Mouse (Mus musculus) neural tube, embryonic 14.5 days (tissue): ENCODE measurements around the gene Ccdc93. TPM values are rescaled to one million over a fixed set of nuclear protein-coding genes. Genes with fewer than 3 reads are reported as not detected.

ENCODE experiments used
- ATAC-seq: fragments of 200-750 bp; cut with Nextera tagmentation; 2 replicates; pipeline ENCODE4 v1.8.0; 2017; ENCODE audit warnings: low read depth, mild to moderate bottlenecking, moderate TSS enrichment, moderate library complexity
- H3K27ac ChIP-seq: fragments of 300-500 bp; sonication (generic); 2 replicates; pipeline ENCODE4 v1.5.1; 2014; ENCODE audit warnings: low read depth, mild to moderate bottlenecking, control low read depth, low read length, moderate library complexity, mixed read lengths
- H3K27me3 ChIP-seq: fragments of 300-500 bp; sonication (generic); 2 replicates; pipeline ENCODE4 v1.6.1; 2014; ENCODE audit warnings: low read length; ENCODE audit not compliant: control insufficient read depth, insufficient read depth
- H3K36me3 ChIP-seq: fragments of 300-500 bp; sonication (generic); 2 replicates; pipeline ENCODE4 v1.6.1; 2014; ENCODE audit warnings: low read length, mixed read lengths; ENCODE audit not compliant: control insufficient read depth, insufficient read depth
- H3K4me1 ChIP-seq: fragments of 300-500 bp; sonication (generic); 2 replicates; pipeline ENCODE4 v1.6.1; 2014; ENCODE audit warnings: low read length; ENCODE audit not compliant: control insufficient read depth, insufficient read depth
- H3K4me2 ChIP-seq: fragments of 300-500 bp; sonication (generic); 2 replicates; pipeline ENCODE4 v1.6.1; 2014; ENCODE audit warnings: mild to moderate bottlenecking, low read depth, low read length, control low read depth
- H3K4me3 ChIP-seq: fragments of 300-500 bp; sonication (generic); 2 replicates; pipeline ENCODE4 v1.5.1; 2014; ENCODE audit warnings: low read depth, low read length, control low read depth, mixed read lengths
- H3K9ac ChIP-seq: fragments of 300-500 bp; sonication (generic); replicated peaks from 2 replicates; pipeline ENCODE4 v1.6.1; 2014; ENCODE audit warnings: low read depth, mild to moderate bottlenecking, control low read depth, low read length, mixed read lengths
- H3K9me3 ChIP-seq: fragments of 300-500 bp; sonication (generic); 2 replicates; pipeline ENCODE4 v1.6.1; 2016; ENCODE audit warnings: low read length; ENCODE audit not compliant: control insufficient read depth
- WGBS: fragments of 180-500 bp; shearing (Covaris S2); extraction: QIAGEN DNeasy Blood & Tissue Kit; methylation state at CpG from one replicate; pipeline ENCODE4 v1.1.7; 2014; 5-methylcytosine and 5-hydroxymethylcytosine counted together
- polyA plus RNA-seq: library from polyadenylated mRNA; unstranded; fragments of >200 nt; fragmentation: Nextera tagmentation; extraction: Ambion mirVana; gene quantifications from 2 replicates; pipeline ENCODE4 v1.2.1, GENCODE M21; 2014

The Ccdc93 gene
- polyA plus RNA-seq, 1 experiment from 2014 or later: 12.7 TPM

DNA sequence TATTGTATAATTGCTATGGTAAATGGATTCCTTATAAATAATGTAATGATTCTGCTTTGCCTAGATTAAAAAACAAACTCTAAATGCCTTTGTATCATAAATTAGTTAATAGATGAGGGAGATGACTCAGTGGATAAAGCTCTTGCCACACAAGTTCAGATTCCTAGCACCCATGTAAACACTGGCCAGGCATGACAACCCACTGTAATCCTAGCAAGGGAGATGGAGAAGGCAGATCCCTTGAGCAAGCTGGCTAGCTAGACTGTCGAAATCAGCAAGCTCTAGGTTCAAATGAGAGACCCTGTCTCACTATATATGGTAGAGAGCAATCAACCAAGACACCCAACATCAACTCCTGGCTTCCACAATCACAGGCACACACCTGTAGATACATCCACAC, 87.8 kb downstream of the Ccdc93 start:
- ATAC-seq: no peak
- H3K27me3 ChIP-seq: no peaks in the 10 kb centered on the region
- no peaks in the 10 kb centered on the region for H3K4me1 ChIP-seq
- H3K4me3 ChIP-seq: no peak overlapping the region
- no peaks in the 10 kb centered on the region for H3K9me3 ChIP-seq
- H3K4me2 ChIP-seq: no peak overlapping the region
- no peak overlapping the region for H3K9ac ChIP-seq
- H3K27ac ChIP-seq: no peak overlapping the region
- 90% methylated on average over 1 of the region's 1 CpGs for WGBS
- no peaks in the 10 kb centered on the region for H3K36me3 ChIP-seq

DNA sequence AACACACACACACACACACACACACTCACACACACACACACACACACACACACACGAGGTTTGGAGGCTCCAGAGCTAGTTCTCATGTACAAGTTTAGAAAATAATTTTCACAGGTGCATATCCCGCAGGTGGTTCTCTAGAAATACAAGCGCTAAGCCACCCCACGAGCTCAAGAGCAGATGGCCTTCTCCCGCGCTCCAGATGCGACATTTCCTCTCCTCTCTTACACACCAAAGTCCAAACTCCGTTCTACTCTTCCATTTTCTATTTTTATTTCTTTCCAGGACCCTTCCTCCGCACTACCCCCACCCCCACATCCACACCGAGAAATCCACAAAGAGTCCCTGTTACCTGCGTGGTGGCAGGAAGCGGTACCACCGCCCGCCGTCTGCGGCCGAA, 96.2 kb downstream of the Ccdc93 start:
- Histone ChIP-seq H3K36me3 (no peaks in the 10 kb centered on the region), H3K4me3 (peak overlapping the region; percentile 30), H3K9ac (no peak overlapping the region), H3K4me2 (peak overlapping the region; percentile 56), H3K4me1 (no peaks in the 10 kb centered on the region), H3K9me3 (no peaks in the 10 kb centered on the region), H3K27me3 (peaks cover 10% of the 10 kb centered on the region), H3K27ac (no peak overlapping the region)
- 52% methylated on average over 17 of the region's 17 CpGs for WGBS
- ATAC-seq: no peak

DNA sequence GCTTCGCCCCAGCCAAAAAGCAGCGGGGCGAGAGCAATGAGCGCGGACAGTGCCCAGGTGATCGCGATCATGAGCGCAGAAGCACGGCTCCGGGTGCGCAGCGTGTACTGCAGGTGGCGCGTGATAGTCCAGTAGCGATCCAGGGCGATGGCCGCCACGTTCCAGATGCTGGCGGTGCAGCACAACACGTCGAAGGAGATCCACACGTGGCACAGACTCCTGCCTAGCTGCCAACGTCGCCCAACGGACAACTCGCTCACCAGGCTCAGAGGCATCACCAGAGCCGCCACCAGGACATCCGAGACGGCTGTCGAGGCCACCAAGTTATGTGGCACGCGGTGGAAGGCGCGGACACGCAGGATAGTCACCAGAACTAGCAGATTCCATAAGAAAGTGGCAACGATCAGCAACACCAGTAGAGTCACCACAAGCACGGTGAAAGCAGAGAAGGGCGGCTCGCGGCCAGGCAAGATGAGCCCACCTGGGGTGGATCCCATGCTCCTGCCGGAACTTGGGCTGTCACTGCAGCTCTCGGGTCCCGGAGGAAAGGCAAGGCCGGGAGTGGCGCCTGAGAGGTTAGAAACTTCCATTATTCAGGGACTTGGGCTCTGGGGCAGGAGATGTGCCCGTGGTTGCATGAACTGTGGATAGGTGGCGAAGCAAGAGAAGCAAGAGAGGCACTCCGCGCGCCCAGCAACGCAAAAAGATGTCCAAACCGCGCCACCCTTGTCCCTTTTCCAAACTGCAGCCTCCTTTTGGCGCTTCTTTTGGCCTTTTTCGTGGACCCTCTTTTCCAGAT, 97.0 kb downstream of the Ccdc93 start:
- H3K9me3 ChIP-seq: no peaks in the 10 kb centered on the region
- peaks cover 10% of the 10 kb centered on the region for H3K27me3 ChIP-seq
- WGBS: 13% methylated on average over 55 of the region's 55 CpGs
- H3K36me3 ChIP-seq: no peaks in the 10 kb centered on the region
- no peaks in the 10 kb centered on the region for H3K4me1 ChIP-seq
- peak overlapping the region; percentile 30 for H3K4me3 ChIP-seq
- ATAC-seq: peak; percentile 68; the same call in 1 of the 2 replicates
- H3K27ac ChIP-seq: no peak overlapping the region
- H3K4me2 ChIP-seq: peak overlapping the region; percentile 56
- H3K9ac ChIP-seq: peak overlapping the region; percentile 7; the same call in 1 of the 2 replicates

DNA sequence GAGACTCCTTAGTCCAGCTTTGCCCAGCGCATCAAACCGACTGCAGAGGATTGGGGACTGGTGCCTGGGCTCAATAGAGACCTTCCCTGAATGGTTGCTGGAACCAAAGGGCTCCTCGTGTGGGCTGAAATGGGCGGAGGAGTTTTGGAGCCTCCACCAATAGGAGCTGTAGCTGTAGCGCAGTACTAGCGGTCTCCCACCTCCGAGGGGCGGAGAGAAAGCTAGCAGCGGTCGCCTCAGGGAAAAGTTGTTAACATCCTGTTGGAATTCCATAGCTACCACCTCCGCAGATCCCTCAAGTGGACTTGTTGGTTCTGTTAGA, 97.5 kb downstream of the Ccdc93 start, which contains the start of gene Htr5b:
Gene Htr5b (minus strand): TSS at position 67 of the 322 bp plus-strand sequence.
- H3K36me3 ChIP-seq: no peaks in the 10 kb centered on the region
- H3K27me3 ChIP-seq: peaks cover 10% of the 10 kb centered on the region
- H3K4me3 ChIP-seq: peak within 1 kb of the TSS; percentile 30
- no peak within 1 kb of the TSS for H3K27ac ChIP-seq
- peak within 1 kb of the TSS; percentile 56 for H3K4me2 ChIP-seq
- no peaks in the 10 kb centered on the region for H3K9me3 ChIP-seq
- no peaks in the 10 kb centered on the region for H3K4me1 ChIP-seq
- WGBS: 2% methylated on average over 11 of the region's 11 CpGs
- peak; percentile 91 for ATAC-seq
- H3K9ac ChIP-seq: peak within 1 kb of the TSS; percentile 7; the same call in 1 of the 2 replicates

DNA sequence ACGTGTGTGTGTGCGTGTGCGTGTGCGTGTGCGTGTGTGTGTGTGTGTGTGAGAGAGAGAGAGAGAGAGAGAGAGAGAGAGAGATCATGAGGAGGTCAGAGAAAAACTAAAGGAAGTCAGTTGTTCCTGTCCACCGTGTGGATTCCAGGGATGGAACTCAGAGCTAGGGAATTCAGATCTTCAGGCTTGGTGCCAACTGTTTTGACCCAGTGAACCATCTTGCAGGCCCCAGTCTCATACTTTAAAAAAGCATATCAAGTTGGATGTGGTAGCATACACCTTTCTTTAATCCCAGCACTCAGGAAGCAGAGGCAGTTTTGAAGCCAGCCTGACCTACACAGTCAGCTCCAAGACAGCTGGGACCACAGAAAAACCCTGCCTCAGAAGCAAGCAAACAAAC, 98.4 kb downstream of the Ccdc93 start:
- no peak overlapping the region for H3K27ac ChIP-seq
- no peak for ATAC-seq
- H3K4me1 ChIP-seq: no peaks in the 10 kb centered on the region
- no peaks in the 10 kb centered on the region for H3K9me3 ChIP-seq
- no peak overlapping the region for H3K9ac ChIP-seq
- no peaks in the 10 kb centered on the region for H3K36me3 ChIP-seq
- WGBS: 93% methylated on average over 6 of the region's 6 CpGs
- H3K4me3 ChIP-seq: no peak overlapping the region
- H3K4me2 ChIP-seq: no peak overlapping the region
- H3K27me3 ChIP-seq: peaks cover 10% of the 10 kb centered on the region

DNA sequence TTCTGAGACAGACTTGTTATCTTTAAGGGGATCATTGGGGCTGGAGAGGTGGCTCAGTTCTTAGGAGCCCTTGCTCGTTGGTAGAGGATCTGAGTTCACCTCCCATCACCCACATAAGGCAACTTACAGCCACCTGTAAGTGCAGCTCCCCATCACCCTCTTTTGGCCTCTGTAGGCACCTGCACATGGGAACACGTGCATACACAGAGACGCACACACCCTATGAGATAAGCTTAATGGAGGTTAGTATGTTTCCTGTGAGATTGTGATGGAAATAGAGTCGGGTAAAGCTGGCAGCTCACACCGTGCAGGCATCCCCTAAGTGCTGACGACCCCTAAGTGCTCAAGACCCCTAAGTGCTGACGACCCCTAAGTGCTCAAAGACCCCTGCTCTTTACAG, 100.6 kb downstream of the Ccdc93 start:
- Histone ChIP-seq H3K4me1 (no peaks in the 10 kb centered on the region), H3K36me3 (no peaks in the 10 kb centered on the region), H3K9me3 (no peaks in the 10 kb centered on the region), H3K4me3 (no peak overlapping the region), H3K27ac (no peak overlapping the region), H3K4me2 (no peak overlapping the region), H3K9ac (no peak overlapping the region), H3K27me3 (peaks cover 10% of the 10 kb centered on the region)
- no peak for ATAC-seq
- 70% methylated on average over 7 of the region's 7 CpGs for WGBS

DNA sequence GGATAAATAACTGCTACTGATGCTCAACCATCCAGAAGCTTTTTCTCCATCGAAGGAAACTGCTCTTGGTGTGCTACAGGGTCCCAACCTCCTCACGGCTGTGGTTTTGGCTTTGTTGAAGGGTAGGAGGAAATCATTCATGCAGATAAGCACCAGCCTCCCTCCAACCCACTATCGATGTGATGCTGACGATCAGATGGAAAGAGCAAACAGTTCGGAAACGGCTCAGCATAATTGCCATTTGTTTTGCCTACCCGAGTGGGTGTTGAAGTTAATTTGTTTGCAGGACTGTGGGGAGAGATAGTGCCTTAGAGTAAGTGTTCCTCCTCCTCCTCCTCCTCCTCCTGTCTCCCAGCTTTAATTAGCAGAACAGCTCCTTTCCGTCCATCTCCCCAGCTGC, 109.5 kb downstream of the Ccdc93 start:
- H3K9me3 ChIP-seq: no peaks in the 10 kb centered on the region
- no peaks in the 10 kb centered on the region for H3K27me3 ChIP-seq
- no peak for ATAC-seq
- no peak overlapping the region for H3K4me3 ChIP-seq
- H3K9ac ChIP-seq: no peak overlapping the region
- no peak overlapping the region for H3K27ac ChIP-seq
- no peak overlapping the region for H3K4me2 ChIP-seq
- H3K36me3 ChIP-seq: no peaks in the 10 kb centered on the region
- 82% methylated on average over 8 of the region's 8 CpGs for WGBS
- no peaks in the 10 kb centered on the region for H3K4me1 ChIP-seq

DNA sequence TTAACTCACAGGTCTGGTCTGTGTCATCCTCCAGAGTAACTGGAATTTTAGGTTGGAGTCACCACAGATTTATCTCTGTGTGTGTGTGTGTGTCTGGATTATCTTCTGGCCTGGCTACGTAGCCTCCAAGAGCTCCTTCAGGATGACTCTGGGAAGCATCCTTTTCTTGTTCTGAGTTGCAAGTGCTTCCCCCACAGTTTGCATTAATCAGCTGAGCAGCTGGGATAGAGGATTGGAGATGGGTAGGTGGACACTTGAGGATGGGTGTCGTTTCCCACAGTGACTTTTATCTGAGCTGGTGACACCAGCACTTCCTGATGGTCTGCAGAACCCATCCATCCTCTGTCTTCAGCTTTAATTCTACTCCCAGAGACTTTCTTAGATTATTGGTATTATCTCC, 116.0 kb downstream of the Ccdc93 start:
- no peak for ATAC-seq
- Histone ChIP-seq H3K4me3 (no peak overlapping the region), H3K9me3 (no peaks in the 10 kb centered on the region), H3K9ac (no peak overlapping the region), H3K27ac (no peak overlapping the region), H3K4me1 (no peaks in the 10 kb centered on the region), H3K36me3 (no peaks in the 10 kb centered on the region; the same call in 1 of the 2 replicates), H3K27me3 (no peaks in the 10 kb centered on the region), H3K4me2 (no peak overlapping the region)
- WGBS: 90% methylated on average over 2 of the region's 2 CpGs

DNA sequence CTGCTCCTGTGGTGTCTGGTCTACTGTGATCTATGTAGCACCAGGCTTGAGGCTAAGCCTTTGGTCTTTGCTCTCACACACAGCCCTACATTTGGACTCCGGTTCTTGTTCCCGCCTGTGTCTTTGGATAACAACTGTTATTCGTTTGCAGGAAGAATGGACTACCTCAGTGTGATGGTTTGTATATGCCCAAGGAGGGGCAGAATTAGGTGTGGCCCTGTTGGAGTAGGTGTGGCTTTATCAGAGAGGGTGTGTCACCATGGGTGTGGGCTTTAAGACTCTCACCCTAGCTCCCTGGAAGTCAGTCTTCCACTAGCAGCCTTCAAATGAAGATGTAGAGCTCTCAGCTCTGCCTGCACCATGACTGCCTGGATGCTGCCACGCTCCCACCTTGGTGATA, 117.8 kb downstream of the Ccdc93 start:
- ATAC-seq: no peak
- Histone ChIP-seq H3K36me3 (no peaks in the 10 kb centered on the region; the same call in 1 of the 2 replicates), H3K4me3 (no peak overlapping the region), H3K4me2 (no peak overlapping the region), H3K9me3 (no peaks in the 10 kb centered on the region), H3K9ac (no peak overlapping the region), H3K27me3 (no peaks in the 10 kb centered on the region), H3K27ac (no peak overlapping the region), H3K4me1 (no peaks in the 10 kb centered on the region)
- 95% methylated on average over 4 of the region's 4 CpGs for WGBS
